Mouse (Mus musculus) embryo, embryonic 9.5 days (tissue): ENCODE measurements around the gene Magea2.
"Not testable (repeated sequence)": the region's sequence is repeated elsewhere in the genome, so short reads cannot be mapped to it uniquely, and the experiment has no call there.

ENCODE experiments used
- DNase-seq: peaks from one replicate; pipeline ENCODE4 v3.0.0-alpha.2; 2017; ENCODE audit errors: extremely low spot score

Gene Magea2

DNA sequence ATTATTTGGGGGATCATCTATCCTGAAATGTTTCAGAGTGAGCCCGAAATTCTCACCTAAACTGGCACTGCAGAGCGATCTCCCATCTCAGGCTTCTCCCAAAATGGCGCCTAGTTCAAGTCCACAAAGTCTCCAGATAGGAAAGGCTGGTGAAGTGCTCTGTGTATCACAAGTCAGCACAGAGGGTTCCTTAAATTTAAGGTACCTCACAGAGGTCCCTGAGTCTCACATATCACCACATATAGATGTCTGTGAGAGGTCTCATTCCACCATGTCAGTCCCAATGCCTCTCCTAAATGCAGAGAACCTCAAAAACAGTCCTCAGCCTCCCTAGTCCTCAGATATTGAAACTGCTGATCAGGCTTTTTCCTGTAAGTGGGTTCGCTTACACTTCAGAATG is at the start of gene Magea2:
Gene Magea2 (minus strand): TSS at position 101 of the 400 bp plus-strand sequence.
- DNase-seq: not testable (repeated sequence)

DNA sequence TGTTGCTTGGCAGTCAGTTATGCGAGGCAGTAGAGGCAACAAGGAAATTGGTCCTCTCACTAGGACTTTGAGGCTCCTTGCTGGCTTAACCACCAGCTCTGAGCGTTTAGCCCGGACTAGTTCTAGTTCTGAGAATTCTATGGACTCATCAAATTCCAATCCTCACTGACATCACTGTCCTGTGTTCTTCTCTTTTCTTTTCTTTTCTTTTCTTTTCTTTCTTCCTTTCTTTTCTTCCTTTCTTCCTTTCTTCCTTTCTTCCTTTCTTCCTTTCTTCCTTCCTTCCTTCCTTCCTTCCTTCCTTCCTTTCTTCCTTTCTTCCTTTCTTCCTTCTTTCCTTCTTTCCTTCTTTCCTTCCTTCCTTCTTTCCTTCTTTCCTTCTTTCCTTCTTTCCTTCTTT is 34.8 kb upstream of the Magea2 start, which contains the start of gene Cldn34b2:
Gene Cldn34b2 (minus strand): TSS at position 101 of the 400 bp plus-strand sequence.
- DNase-seq: not testable (repeated sequence)

DNA sequence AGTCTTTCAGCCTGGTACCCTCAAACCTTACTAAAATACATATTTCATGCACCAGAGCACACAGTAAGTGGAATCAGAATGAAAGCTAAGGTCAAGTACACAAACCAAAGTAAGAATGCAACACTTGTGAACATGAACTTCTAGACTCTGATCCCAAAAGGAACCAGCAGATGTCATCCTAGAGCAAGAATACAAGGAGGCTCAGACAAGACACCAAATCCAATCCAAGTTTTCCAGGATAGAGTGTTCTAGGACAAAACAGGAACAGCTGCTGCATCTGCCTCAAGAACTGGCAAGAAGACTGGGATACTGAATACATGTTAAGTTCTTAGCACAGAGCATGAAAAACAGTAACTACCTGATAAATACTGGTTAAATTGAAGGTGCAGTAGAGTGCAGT is 4.6 kb upstream of the Magea2 start:
- DNase-seq: peak; percentile 1

DNA sequence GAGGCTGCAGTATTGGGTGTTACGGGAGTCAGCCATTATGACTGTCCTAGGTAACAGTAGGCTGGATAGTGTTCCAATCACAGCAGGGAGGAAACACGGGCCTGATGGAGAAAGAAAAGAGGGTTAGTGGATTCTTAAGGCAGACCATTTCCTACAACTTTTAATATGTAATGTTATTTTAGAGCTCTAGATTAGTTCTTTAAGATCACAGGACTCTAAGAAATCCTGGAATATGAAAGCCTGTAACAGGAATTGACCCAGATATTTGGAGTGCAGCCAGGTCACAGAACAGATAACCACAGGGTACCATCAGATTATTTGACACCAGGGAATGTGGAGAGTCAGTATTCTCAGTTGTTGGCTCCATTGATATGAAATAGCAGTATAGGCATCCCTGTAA is 3.8 kb downstream of the Magea2 start, which contains the start of gene Magea1:
Gene Magea1 (minus strand): TSS at position 101 of the 400 bp plus-strand sequence.
- DNase-seq: not testable (repeated sequence)

DNA sequence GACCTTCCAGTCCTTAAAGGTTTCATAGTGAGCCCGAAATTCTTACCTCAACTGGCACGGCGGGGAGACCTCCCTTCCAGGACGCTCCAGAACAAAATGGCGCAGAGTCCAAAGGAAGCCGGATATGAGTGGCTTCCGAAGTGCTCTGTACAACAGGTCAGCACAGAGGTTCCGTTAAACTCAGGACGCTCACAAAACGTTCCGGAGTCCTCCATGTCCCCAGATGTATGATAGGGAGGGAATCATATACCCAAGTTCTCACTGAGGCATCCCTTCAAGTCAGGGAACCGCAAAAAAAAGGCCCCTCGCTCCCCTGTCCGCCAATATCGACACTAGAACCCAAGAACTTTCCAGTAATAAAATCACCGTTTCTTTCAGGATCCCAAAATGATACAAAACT is 30.4 kb downstream of the Magea2 start, which contains the start of gene Magea5:
Gene Magea5 (minus strand): TSS at position 101 of the 400 bp plus-strand sequence.
- DNase-seq: not testable (repeated sequence)

DNA sequence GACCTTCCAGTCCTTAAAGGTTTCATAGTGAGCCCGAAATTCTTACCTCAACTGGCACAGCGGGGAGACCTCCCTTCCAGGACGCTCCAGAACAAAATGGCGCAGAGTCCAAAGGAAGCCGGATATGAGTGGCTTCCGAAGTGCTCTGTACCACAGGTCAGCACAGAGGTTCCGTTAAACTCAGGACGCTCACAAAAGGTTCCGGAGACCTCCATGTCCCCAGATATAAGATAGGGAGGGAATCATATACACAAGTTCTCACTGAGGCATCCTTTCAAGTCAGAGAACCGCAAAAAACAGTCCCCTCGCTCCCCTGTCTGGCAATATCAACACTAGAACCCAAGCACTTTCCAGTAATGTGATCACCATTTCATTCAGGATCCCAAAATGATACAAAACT is 97.7 kb downstream of the Magea2 start, which contains the start of gene Magea8:
Gene Magea8 (minus strand): TSS at position 101 of the 400 bp plus-strand sequence.
- not testable (repeated sequence) for DNase-seq
